Comparison of ENCODE assay signal across 26 mouse cellular contexts in the genomic region with DNA sequence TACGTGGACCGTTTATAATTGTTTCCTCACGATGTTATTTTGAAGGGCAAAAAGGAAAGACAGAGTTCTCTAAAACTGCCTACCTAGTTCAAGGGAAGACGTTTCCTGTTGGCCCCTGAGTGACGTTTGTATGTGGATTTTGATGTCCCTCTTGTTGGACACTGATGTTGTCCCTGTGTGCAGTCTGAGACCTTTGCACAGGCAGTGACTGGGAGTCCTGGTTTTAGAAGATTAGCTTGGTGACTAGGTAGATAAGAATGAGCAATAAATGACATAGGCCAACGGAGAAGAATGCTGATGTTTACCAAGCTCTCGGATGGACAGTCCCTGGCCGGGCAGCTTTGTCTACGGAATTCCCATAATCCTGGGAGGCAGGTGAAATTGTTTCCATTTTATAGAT. TPM values are rescaled to one million over a fixed set of nuclear protein-coding genes. Genes with fewer than 3 reads are reported as not detected.
DNase-seq lines count a peak whose midpoint lies in the region; ATAC-seq lines count a peak whose summit lies in the region.
"Had no signal": no experiment of that assay in that cellular context is flagged by ENCODE, and none has a peak within 500 bp of the region (broad histone marks: within the 10 kb centered on the region; RNA-seq: fewer than 3 reads in every experiment).

No protein-coding gene starts in this region.

- DNase-seq in hindbrain, embryonic 14.5 days (ENCODE audit: low spot score), result no peak
- no peak for DNase-seq in hindbrain, embryonic 11.5 days (ENCODE audit: low spot score)
- peak; percentile 54 for DNase-seq in c-Kit-positive CD71-positive TER-119-positive erythroid progenitor cells, embryonic 14.5 days (ENCODE audit: low spot score)
- DNase-seq in liver, embryonic 13.5 days, result peak; percentile 33
- peak; percentile 63 for DNase-seq in yolk sac, embryonic 10.5 days (ENCODE audit: low spot score)
- DNase-seq in cerebellum, adult 8-10 months, result no peak
- DNase-seq: adrenal gland, adult 8-10 months; cerebellum, adult 9-10 months; gastrocnemius, postnatal 25 days; heart, adult 2 months; heart, postnatal 4 days; kidney, adult 11 months; layer of hippocampus, adult 9-11 months; spleen, adult 18-20 months had no signal

- ATAC-seq in hindbrain, embryonic 14.5 days (ENCODE audit: low FRiP score), result no peak
- ATAC-seq in hindbrain, embryonic 11.5 days (ENCODE audit: low FRiP score), result no peak
- no peak for ATAC-seq in liver, embryonic 13.5 days (ENCODE audit: low read depth)
- ATAC-seq in erythroid progenitor cell, adult 5-6 weeks (replicated peaks; ENCODE audit: low FRiP score, poor library complexity, severe bottlenecking), result no peak
- ATAC-seq: lung, postnatal 0 days had no signal

- no peaks in the 10 kb centered on the region for H3K9me3 ChIP-seq in hindbrain, embryonic 14.5 days (ENCODE audit: control insufficient read depth, low read length)
- no peaks in the 10 kb centered on the region for H3K9me3 ChIP-seq in hindbrain, embryonic 11.5 days (ENCODE audit: control insufficient read depth, low read length)
- H3K9me3 ChIP-seq in liver, embryonic 13.5 days (replicated peaks), result no peaks in the 10 kb centered on the region
- H3K9me3 ChIP-seq: embryonic facial prominence, embryonic 15.5 days; G1E; limb, embryonic 10.5 days had no signal

- H3K27ac ChIP-seq in hindbrain, embryonic 14.5 days, result no peak overlapping the region
- no peak overlapping the region for H3K27ac ChIP-seq in hindbrain, embryonic 11.5 days (ENCODE audit: low read depth, low read length)
- peak overlapping the region; percentile 99 for H3K27ac ChIP-seq in liver, embryonic 13.5 days
- H3K27ac ChIP-seq: embryonic facial prominence, embryonic 15.5 days; heart, adult 2 months; kidney, postnatal 0 days; limb, embryonic 10.5 days; macrophage had no signal

- H3K36me3 ChIP-seq in hindbrain, embryonic 14.5 days (replicated peaks; ENCODE audit: control insufficient read depth, insufficient read depth), result no peaks in the 10 kb centered on the region
- no peaks in the 10 kb centered on the region for H3K36me3 ChIP-seq in hindbrain, embryonic 11.5 days (ENCODE audit: control insufficient read depth, insufficient read depth, low read length)
- H3K36me3 ChIP-seq in liver, embryonic 13.5 days, result no peaks in the 10 kb centered on the region
- H3K36me3 ChIP-seq: embryonic facial prominence, embryonic 15.5 days; limb, embryonic 10.5 days had no signal

- peaks cover 30% of the 10 kb centered on the region for H3K4me1 ChIP-seq in hindbrain, embryonic 14.5 days (replicated peaks; ENCODE audit: control insufficient read depth, insufficient read depth, low read length)
- peaks cover 5% of the 10 kb centered on the region; the same call in 1 of the 2 replicates for H3K4me1 ChIP-seq in hindbrain, embryonic 11.5 days (replicated peaks; ENCODE audit: control insufficient read depth, insufficient read depth, low read length)
- peaks cover 94% of the 10 kb centered on the region for H3K4me1 ChIP-seq in liver, embryonic 13.5 days (replicated peaks)

- no peak overlapping the region for H3K4me3 ChIP-seq in hindbrain, embryonic 14.5 days (replicated peaks; ENCODE audit: low read length)
- no peak overlapping the region for H3K4me3 ChIP-seq in hindbrain, embryonic 11.5 days (ENCODE audit: low read depth, low read length)
- no peak overlapping the region for H3K4me3 ChIP-seq in liver, embryonic 13.5 days (replicated peaks)
- H3K4me3 ChIP-seq: embryonic facial prominence, embryonic 15.5 days; heart, adult 2 months had no signal

- H3K9ac ChIP-seq in hindbrain, embryonic 14.5 days, result no peak overlapping the region
- H3K9ac ChIP-seq in hindbrain, embryonic 11.5 days (ENCODE audit: low read depth, low read length), result no peak overlapping the region
- peak overlapping the region; percentile 78 for H3K9ac ChIP-seq in liver, embryonic 13.5 days
- H3K9ac ChIP-seq: embryonic facial prominence, embryonic 15.5 days had no signal

- WGBS in hindbrain, embryonic 14.5 days, result 89% methylated on average over 9 of the region's 9 CpGs
- 80% methylated on average over 9 of the region's 9 CpGs for WGBS in hindbrain, embryonic 11.5 days
- 36% methylated on average over 9 of the region's 9 CpGs for WGBS in liver, embryonic 13.5 days (ENCODE audit: insufficient replicate concordance)

- 0 out of 2 replicates have a peak overlapping the region, but pooled peaks have one; percentile 75 for H3K4me2 ChIP-seq in hindbrain, embryonic 14.5 days (replicated peaks)
- H3K4me2 ChIP-seq in hindbrain, embryonic 11.5 days (replicated peaks; ENCODE audit: low read depth, low read length), result no peak overlapping the region
- peak overlapping the region; percentile 97 for H3K4me2 ChIP-seq in liver, embryonic 13.5 days

- no peaks in the 10 kb centered on the region for H3K27me3 ChIP-seq in hindbrain, embryonic 14.5 days (ENCODE audit: control insufficient read depth, insufficient read depth, low read length)
- peaks cover 20% of the 10 kb centered on the region for H3K27me3 ChIP-seq in hindbrain, embryonic 11.5 days (ENCODE audit: control insufficient read depth, insufficient read depth, low read length)
- no peaks in the 10 kb centered on the region for H3K27me3 ChIP-seq in liver, embryonic 13.5 days

RNA-seq across cellular contexts. Expression of a gene that starts 1.2 kb away (rescaled TPM):
- 39.9 and 41.7 TPM in 2 replicates for polyA plus RNA-seq in hindbrain, embryonic 14.5 days (2014; fragmentation: Nextera tagmentation; extraction: Ambion mirVana)
- 1.5 and 2.0 TPM in 2 replicates for polyA plus RNA-seq in hindbrain, embryonic 11.5 days (2014; fragmentation: Nextera tagmentation; extraction: Ambion mirVana)
- polyA plus RNA-seq in liver, embryonic 13.5 days (2015; fragmentation: Nextera tagmentation; extraction: Ambion mirVana), result 0.65 and 1.0 TPM in 2 replicates
- total RNA-seq in erythroid progenitor cell, adult 5-6 weeks (2015; ENCODE audit: low replicate concordance), result not detected in 2 replicates
- 0.15 and 0.39 TPM in 2 replicates for total RNA-seq in erythroid progenitor cell, adult 5-6 weeks (2017; ENCODE audit: low replicate concordance)
- total RNA-seq: liver, adult 2 months; monocyte, adult 5-6 weeks had no signal
- polyA plus RNA-seq: macrophage had no signal

RNA-seq across cellular contexts. Expression of a gene that starts 41.9 kb away (rescaled TPM):
- polyA plus RNA-seq in hindbrain, embryonic 14.5 days (2014; fragmentation: Nextera tagmentation; extraction: Ambion mirVana), result not detected in 2 replicates
- not detected in 2 replicates for polyA plus RNA-seq in hindbrain, embryonic 11.5 days (2014; fragmentation: Nextera tagmentation; extraction: Ambion mirVana)
- polyA plus RNA-seq in liver, embryonic 13.5 days (2015; fragmentation: Nextera tagmentation; extraction: Ambion mirVana), result not detected in 2 replicates
- not detected in 2 replicates for total RNA-seq in erythroid progenitor cell, adult 5-6 weeks (2015; ENCODE audit: low replicate concordance)
- not detected in 2 replicates for total RNA-seq in erythroid progenitor cell, adult 5-6 weeks (2017; ENCODE audit: low replicate concordance)
- total RNA-seq: CH12.LX; gastrocnemius, postnatal 25 days; liver, adult 2 months; monocyte, adult 5-6 weeks had no signal
- polyA plus RNA-seq: forebrain, embryonic 11.5 days; G1E; limb, embryonic 10.5 days; liver, adult 2 months; macrophage; thymus, postnatal 0 days had no signal

Comparison
In these comparisons a context has a peak if more than half of its experiments do, and no peak if none do; other contexts are left out.
1. RNA of a gene that starts 1.2 kb away (polyA plus RNA-seq): 39.9 to 41.7 TPM in hindbrain, embryonic 14.5 days; 1.5 to 2.0 TPM in hindbrain, embryonic 11.5 days and 0.65 to 1.0 TPM in liver, embryonic 13.5 days; every median in the first group is over 10 times any median in the second.
2. DNase-seq: peak in c-Kit-positive CD71-positive TER-119-positive erythroid progenitor cells, embryonic 14.5 days (single experiment), liver, embryonic 13.5 days (single experiment) and yolk sac, embryonic 10.5 days (single experiment); none in hindbrain, embryonic 14.5 days (single experiment), hindbrain, embryonic 11.5 days (single experiment) and cerebellum, adult 8-10 months (single experiment).